Mouse (Mus musculus) megakaryocyte, embryonic 14.5 days (primary cell): ENCODE measurements around the gene Gfm1. TPM values are rescaled to one million over a fixed set of nuclear protein-coding genes. Genes with fewer than 3 reads are reported as not detected.

ENCODE experiments used
- H3K27me3 ChIP-seq: replicated peaks from 2 replicates; pipeline ENCODE3; 2012; ENCODE audit warnings: inconsistent platforms
- H3K36me3 ChIP-seq: replicated peaks from 2 replicates; pipeline ENCODE3; 2012; ENCODE audit warnings: low read length, inconsistent platforms, mixed read lengths
- H3K4me1 ChIP-seq: 2 replicates; pipeline ENCODE4 v1.6.1; 2012; ENCODE audit warnings: inconsistent platforms
- H3K4me3 ChIP-seq: replicated peaks from 2 replicates; pipeline ENCODE3; 2012; ENCODE audit warnings: moderate library complexity, mild to moderate bottlenecking, inconsistent platforms
- H3K9me3 ChIP-seq: 2 replicates; pipeline ENCODE4 v1.6.1; 2012; ENCODE audit warnings: inconsistent platforms
- FLI1 ChIP-seq: IDR thresholded peaks from 2 replicates; pipeline ENCODE4 v1.6.1; 2012; ENCODE audit warnings: low read length, inconsistent platforms, mixed read lengths
- GATA1 ChIP-seq: IDR thresholded peaks from 3 replicates; pipeline ENCODE4 v1.6.1; 2012; ENCODE audit warnings: mixed read lengths, low read length, inconsistent platforms, borderline replicate concordance
- polyA plus RNA-seq: library from polyadenylated mRNA; stranded (reverse); fragments of >175 nt; gene quantifications from 2 replicates; pipeline ENCODE4 v1.2.3, GENCODE M21; 2012; ENCODE audit warnings: low replicate concordance; ENCODE audit not compliant: insufficient read depth

Gene Gfm1
- polyA plus RNA-seq: 0.86 and 4.0 TPM in 2 replicates

DNA sequence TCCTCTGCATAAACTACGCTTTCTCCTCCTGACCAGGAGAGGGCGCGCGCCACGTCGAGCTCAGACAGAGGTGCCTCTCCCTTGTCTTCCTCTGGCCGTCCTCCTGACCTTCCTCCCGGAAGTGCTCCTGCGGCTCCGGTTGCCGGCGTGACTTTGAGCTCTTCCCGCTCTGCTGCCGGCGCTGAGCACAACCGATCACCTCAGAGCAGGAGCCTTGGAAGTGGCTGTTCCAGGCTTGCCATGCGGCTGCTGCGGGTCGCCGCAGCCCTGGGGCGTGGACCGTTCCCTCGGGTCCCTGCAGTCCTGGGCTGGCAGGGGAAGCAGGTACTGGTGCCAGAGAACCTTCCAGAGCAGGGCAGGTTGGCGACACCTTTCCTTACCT is at the start of gene Gfm1:
Gene Gfm1, plus strand, starts transcription at position 98 of the 382 bp plus-strand sequence.
- H3K4me3 ChIP-seq: peak within 1 kb of the TSS; percentile 99
- peaks cover 9% of the 10 kb centered on the region; the same call in 1 of the 2 replicates for H3K9me3 ChIP-seq
- H3K4me1 ChIP-seq: peaks cover 9% of the 10 kb centered on the region
- TF ChIP-seq FLI1: no peak; the same call in 1 of the 2 replicates
- TF ChIP-seq GATA1: no peak
- H3K36me3 ChIP-seq: peaks cover 36% of the 10 kb centered on the region
- H3K27me3 ChIP-seq: no peaks in the 10 kb centered on the region

DNA sequence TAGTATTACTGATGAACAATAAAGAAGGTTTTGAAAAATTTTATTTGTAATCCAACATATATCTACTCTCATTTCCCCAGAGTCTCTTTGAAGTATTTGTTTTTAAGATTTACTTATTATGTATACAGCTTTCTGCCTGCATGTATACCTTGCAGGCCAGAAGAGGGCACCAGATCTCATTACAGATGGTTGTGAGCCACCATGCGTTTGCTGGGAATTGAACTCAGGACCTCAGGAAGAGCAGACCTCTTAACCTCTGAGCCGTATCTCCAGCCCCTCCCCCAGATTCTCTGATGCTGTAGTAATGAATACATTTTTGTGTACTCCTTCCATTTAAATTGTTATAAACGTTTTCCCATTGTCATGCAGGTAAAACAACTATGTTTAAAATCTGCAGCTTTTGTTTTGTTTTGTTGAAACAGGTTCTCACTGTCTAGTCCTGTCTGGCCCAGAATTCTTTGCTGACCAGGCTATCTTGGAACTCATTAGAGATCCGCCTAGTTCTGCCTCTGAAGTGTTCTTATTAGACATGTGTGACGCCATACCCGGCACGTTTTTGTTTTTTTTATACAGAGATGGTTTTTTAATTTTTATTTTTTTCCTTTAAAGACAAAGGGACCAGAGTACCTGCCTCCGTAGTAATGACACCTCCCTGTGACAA is 428 bp upstream of the Gfm1 start:
- Histone ChIP-seq H3K9me3 (peaks cover 9% of the 10 kb centered on the region; the same call in 1 of the 2 replicates), H3K4me3 (peak overlapping the region; percentile 99), H3K4me1 (peaks cover 9% of the 10 kb centered on the region), H3K27me3 (no peaks in the 10 kb centered on the region), H3K36me3 (peaks cover 30% of the 10 kb centered on the region)
- TF ChIP-seq FLI1: no peak

GRCm38 (mm10) chr3:67434011-67434410 is 4.1 kb downstream of the Gfm1 start:
- H3K9me3 ChIP-seq: no peaks in the 10 kb centered on the region
- H3K4me3 ChIP-seq: no peak overlapping the region
- peaks cover 9% of the 10 kb centered on the region for H3K4me1 ChIP-seq
- H3K36me3 ChIP-seq: peaks cover 76% of the 10 kb centered on the region
- TF ChIP-seq FLI1 (no peak), GATA1 (no peak)
- H3K27me3 ChIP-seq: no peaks in the 10 kb centered on the region

DNA sequence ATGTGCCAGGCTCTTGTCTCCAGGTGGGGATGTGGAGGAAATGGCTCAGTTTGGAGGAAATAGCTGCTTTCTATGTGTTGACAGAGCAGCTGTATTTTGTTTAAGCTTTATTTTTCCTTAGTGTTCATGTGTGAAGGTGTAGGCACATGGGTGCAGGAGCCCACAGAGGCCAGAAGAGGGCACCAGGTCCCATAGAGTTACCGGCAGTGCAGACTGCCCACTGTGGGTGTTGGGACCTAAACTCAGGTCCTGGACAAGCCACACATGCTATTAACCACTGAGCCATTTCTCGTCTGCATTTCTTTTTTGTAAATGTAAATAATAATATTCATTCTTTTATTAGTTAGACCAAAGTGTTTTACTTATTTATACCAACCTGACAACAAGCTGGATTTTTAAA is 17.2 kb downstream of the Gfm1 start:
- no peaks in the 10 kb centered on the region for H3K9me3 ChIP-seq
- TF ChIP-seq GATA1 (no peak), FLI1 (no peak)
- H3K4me1 ChIP-seq: no peaks in the 10 kb centered on the region
- H3K4me3 ChIP-seq: no peak overlapping the region
- no peaks in the 10 kb centered on the region for H3K27me3 ChIP-seq
- H3K36me3 ChIP-seq: peaks cover 94% of the 10 kb centered on the region

- H3K4me1 ChIP-seq: no peaks in the 10 kb centered on the region
- H3K36me3 ChIP-seq: peaks cover 89% of the 10 kb centered on the region
- no peaks in the 10 kb centered on the region for H3K27me3 ChIP-seq
- H3K9me3 ChIP-seq: no peaks in the 10 kb centered on the region
- TF ChIP-seq FLI1 (no peak), GATA1 (no peak)
- H3K4me3 ChIP-seq: no peak overlapping the region
Measured at GRCm38 (mm10) chr3:67449660-67450059, 19.8 kb downstream of the Gfm1 start.

GRCm38 (mm10) chr3:67450601-67451210 is 20.8 kb downstream of the Gfm1 start:
- H3K9me3 ChIP-seq: no peaks in the 10 kb centered on the region
- H3K27me3 ChIP-seq: no peaks in the 10 kb centered on the region
- H3K36me3 ChIP-seq: peaks cover 90% of the 10 kb centered on the region
- H3K4me3 ChIP-seq: no peak overlapping the region
- no peak for TF ChIP-seq FLI1
- TF ChIP-seq GATA1: no peak
- H3K4me1 ChIP-seq: no peaks in the 10 kb centered on the region

DNA sequence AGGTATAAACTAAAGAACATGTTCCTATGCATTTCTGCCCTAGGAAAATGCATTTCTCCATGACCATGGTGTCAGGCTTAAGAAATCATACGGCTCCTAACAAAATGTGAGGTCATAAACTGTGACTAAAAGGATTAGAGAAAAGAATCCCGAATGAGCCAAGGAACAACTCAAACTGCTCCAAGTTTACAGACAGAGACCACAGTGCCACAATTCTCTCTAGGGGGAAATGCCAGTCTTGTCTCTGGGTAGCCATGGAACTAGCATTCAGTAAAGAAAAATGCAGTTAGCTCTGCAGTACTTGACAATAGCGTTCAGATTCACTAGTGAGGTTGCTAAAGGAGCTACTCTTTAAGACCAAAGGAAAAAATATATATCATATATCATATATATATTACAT is 30.0 kb downstream of the Gfm1 start:
- H3K4me3 ChIP-seq: no peak overlapping the region
- no peaks in the 10 kb centered on the region for H3K27me3 ChIP-seq
- H3K36me3 ChIP-seq: peaks cover 66% of the 10 kb centered on the region
- H3K9me3 ChIP-seq: no peaks in the 10 kb centered on the region
- TF ChIP-seq GATA1 (no peak), FLI1 (no peak)
- H3K4me1 ChIP-seq: peaks cover 21% of the 10 kb centered on the region

DNA sequence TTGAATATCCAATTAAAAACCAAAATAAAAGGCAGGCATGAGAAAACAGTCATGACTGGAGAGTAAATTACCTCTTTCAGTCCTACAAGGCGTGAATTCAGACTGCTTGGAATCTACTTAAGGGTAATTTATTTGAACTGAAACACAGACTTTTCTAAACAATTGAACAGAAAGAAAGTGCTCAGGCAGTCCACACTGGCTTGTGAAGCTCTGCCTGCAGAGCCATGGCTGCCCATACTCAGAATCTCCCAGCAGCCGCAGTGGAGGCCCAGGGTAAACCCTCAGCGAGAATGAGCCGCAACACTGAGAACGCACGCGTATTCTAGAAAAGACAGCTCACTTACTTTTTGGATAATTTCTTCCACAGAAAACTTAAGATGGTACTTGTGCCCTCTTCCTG is 32.1 kb downstream of the Gfm1 start:
- Histone ChIP-seq H3K27me3 (no peaks in the 10 kb centered on the region), H3K36me3 (peaks cover 57% of the 10 kb centered on the region), H3K4me1 (peaks cover 21% of the 10 kb centered on the region), H3K4me3 (no peak overlapping the region), H3K9me3 (no peaks in the 10 kb centered on the region)
- TF ChIP-seq FLI1: no peak
- TF ChIP-seq GATA1: no peak

- TF ChIP-seq GATA1: no peak
- TF ChIP-seq FLI1: no peak
- H3K27me3 ChIP-seq: no peaks in the 10 kb centered on the region
- H3K4me3 ChIP-seq: peak overlapping the region; percentile 97
- H3K4me1 ChIP-seq: peaks cover 21% of the 10 kb centered on the region
- H3K9me3 ChIP-seq: no peaks in the 10 kb centered on the region
- H3K36me3 ChIP-seq: peaks cover 55% of the 10 kb centered on the region
Measured at GRCm38 (mm10) chr3:67462578-67462977, 32.7 kb downstream of the Gfm1 start.

GRCm38 (mm10) chr3:67463001-67463400 is 33.1 kb downstream of the Gfm1 start:
- peaks cover 21% of the 10 kb centered on the region for H3K4me1 ChIP-seq
- TF ChIP-seq GATA1: no peak
- no peak for TF ChIP-seq FLI1
- peak overlapping the region; percentile 97 for H3K4me3 ChIP-seq
- H3K9me3 ChIP-seq: no peaks in the 10 kb centered on the region
- H3K27me3 ChIP-seq: no peaks in the 10 kb centered on the region
- H3K36me3 ChIP-seq: peaks cover 55% of the 10 kb centered on the region
